Mouse (Mus musculus) frontal cortex, postnatal 14 days (tissue): ENCODE measurements around the gene Stra6.

Experiments
- DNase-seq, 2 experiments: peaks; one replicate each; pipeline ENCODE4 v3.0.0; 2022; ENCODE audit warnings: low spot score in 2 of 2

Stra6 gene

DNA sequence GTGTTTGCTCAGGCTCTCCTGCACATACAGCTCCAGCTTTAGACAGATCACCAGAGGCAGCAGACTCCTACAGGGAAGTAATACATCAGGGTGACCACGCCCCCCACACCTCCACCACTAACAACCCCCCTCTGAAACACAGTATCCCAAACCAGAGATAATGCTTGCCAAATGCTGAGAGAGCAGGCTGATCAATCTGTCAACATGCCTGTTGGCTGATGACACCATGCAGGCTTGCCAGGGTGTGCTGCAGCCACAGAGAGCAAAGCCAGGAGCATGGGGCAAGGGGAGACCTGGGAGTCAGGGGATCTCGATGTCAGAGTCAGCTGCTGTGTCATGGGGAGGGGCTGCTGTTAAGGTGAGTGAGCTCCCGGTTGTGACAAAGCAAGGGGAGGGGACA, at the start of gene Stra6:
Gene Stra6 (plus strand): TSS at position 258 of the 400 bp plus-strand sequence.
- DNase-seq: no peak

DNA sequence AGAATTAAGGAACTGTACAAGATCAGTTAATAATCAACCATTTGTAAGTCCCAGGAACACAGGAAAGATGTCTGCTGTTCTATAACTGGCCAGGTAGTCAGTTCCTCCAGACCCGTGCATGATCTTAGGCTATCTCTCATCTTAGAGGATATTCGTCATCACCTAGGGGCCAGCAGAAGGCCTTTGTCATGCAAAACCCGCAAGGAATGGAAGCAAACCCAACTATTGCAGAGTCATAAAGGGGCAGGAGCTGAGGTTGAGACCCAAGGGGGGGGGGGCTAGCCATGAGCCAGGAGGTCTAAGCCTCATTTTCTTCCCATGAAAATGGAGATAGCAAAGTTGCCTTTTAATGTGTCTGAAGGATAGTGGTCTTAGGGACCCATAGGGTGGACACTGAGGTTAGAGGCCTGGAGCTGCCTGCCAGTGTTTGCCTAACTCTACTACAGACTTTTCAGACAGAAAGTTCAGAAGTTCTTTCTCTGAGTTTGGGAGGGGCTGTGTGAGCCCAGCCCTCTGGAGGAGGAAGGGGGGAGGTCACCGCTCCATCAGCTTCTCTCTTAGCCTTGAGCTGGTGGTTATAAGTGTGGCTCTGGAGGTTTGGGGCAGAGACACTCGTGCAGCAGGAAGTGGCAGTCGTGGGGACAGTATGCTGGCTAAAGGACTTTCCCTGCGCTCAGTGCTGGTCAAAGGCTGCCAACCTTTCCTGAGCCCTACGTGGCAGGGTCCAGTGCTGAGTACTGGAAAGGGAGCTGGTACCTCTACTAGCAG, 49.0 kb upstream of the Stra6 start:
- no peak for DNase-seq

GRCm38 (mm10) chr9:58015856-58016255, 47.7 kb upstream of the Stra6 start:
- no peak for DNase-seq

GRCm38 (mm10) chr9:58016962-58017361, 46.6 kb upstream of the Stra6 start:
- DNase-seq: no peak

DNA sequence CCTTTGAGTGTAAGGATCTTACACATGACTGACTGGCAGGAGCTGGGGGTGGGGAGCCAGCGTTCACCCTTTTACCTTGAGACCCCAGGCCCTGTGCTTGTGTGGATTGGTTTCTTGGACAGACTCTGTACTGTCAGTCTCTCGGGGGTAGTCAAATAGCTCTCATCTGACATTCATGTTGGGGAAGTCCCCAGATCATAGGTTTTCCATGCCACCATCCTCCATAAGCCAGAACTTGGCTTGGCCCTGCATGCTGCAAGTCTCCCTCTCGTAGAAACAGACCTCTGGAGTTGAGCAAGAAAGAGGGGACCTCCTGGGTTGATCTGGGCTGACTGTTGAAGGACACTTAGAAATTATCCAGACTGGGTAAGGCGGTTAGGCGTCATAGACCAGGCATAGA, 45.2 kb upstream of the Stra6 start:
- DNase-seq: no peak

- DNase-seq: no peak
Measured at GRCm38 (mm10) chr9:58025995-58026394, 37.6 kb upstream of the Stra6 start.

GRCm38 (mm10) chr9:58027426-58028180, 36.0 kb upstream of the Stra6 start:
- DNase-seq: no peak

- no peak for DNase-seq
Measured at GRCm38 (mm10) chr9:58028841-58029240, 34.7 kb upstream of the Stra6 start.

DNA sequence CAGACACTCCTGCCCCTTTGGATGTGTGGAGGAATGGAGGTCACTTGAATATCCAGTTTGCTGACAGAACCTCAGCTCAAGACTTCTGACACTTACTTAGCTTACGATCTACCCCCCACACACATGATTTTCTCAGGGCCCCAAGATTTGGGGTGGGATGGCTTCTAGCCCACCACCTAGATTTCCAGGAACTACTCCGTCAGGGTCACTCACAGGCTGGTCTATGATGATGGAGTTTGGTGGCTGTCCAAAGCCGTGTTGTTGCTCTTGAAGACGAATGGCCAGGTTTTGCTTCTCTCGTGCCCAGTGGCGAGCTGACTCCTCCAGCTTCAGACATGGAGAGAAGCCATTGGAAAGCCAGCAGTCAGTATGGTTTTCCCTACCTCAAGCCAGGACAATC, 34.0 kb upstream of the Stra6 start:
- no peak for DNase-seq

DNA sequence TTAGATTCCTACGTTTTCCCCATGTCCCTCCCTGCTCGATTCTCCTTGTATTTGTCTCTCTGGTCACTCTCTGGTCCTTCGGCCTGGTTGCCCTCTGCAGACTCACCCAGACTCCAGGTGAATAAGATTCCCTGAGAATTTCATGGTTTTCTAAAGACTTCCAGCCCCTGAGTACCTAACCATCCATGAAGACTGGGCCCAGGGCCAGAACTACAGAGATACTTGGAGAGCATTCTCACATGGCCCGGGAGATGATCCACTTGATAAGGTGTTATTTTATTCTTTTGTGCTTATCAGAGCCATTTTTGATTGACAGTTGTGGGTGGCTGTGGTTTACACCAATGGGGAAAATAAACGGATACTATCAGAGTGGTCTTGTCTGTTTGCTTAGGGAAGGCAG, 31.7 kb upstream of the Stra6 start:
- no peak for DNase-seq

GRCm38 (mm10) chr9:58035519-58035918, 28.1 kb upstream of the Stra6 start:
- no peak for DNase-seq

DNA sequence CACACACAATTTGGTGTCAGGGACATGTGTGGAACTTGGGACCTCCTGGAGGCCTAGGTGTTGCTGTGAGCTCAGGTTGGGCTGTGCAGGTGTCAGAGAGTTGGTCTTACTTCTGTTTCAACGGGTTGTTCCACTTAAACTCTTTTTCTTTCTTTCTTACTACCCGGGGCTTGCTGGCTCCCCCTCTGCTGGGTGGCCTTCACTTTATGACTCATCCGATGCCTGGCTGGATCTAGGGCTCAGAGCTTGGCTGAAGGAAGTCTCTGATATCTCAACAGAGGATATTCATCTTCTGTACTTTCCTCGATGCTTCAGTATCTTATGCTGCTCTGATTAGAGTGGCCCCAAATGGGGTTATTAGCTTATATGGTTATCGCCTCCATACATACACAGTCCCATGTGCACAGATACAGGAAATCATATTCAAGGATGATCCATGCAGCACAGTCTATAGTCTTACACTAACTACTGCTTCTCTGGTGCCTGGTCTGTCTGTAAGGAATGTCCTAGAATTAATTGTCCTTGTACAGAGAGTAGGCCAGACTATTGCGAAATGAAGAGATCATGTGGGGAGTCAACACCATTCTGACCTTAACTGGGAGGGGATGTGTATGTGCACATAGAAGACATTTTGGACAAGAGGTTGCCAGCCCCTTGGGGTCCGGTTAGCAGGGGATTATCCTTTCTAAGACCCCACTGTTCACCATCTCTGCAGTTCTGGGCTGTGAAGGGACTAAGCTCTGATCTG, 27.5 kb upstream of the Stra6 start:
- DNase-seq: no peak

- DNase-seq: no peak
Measured at GRCm38 (mm10) chr9:58036961-58037360, 26.6 kb upstream of the Stra6 start.

GRCm38 (mm10) chr9:58038500-58039168, 25.0 kb upstream of the Stra6 start:
- DNase-seq: peak in 1 of 2 experiments; percentile 72

- no peak for DNase-seq
Measured at GRCm38 (mm10) chr9:58040977-58041376, 22.6 kb upstream of the Stra6 start.

DNA sequence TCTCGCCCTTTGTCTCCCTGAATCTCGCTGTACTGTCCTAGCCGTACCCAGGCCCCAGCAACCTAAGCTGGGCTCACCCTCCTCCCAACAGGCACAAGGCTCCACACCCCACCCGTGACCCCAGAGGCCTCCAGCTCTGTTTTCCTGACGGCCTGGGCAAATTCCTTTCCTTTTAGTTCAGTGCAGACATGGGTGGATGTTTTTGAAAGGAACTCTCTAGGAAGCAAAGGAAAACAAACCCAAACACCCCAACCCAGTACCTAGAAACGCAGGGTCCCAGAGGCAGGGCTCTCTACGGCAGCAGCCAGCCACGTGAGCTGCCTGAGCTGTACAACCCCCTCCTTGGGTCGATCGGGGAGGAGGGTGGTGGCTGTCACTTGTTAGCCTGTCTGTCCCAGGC, 21.2 kb upstream of the Stra6 start:
- no peak for DNase-seq

GRCm38 (mm10) chr9:58043496-58044017, 20.0 kb upstream of the Stra6 start:
- no peak for DNase-seq

GRCm38 (mm10) chr9:58044828-58045227, 18.8 kb upstream of the Stra6 start:
- DNase-seq: no peak

GRCm38 (mm10) chr9:58045646-58046045, 17.9 kb upstream of the Stra6 start:
- DNase-seq: no peak

DNA sequence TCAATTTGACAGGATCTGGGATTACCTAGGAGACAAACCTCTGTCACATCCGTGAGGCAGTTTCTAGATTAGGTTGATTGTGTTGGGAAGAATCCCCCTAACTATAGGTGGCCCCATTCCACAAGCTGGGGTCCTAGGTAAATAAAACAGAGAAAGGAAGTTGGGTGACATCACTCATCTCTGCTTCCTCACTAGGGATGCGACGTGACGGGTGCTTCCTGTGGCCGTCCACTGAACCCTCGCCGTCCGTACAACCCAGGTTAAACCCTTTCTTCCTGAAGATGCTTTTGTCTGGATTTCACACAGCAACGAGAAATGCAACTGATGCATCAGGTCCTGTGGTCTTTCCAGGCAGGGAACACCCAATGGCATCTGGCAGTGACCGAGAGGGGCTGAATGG, 16.5 kb upstream of the Stra6 start:
- DNase-seq: no peak

DNA sequence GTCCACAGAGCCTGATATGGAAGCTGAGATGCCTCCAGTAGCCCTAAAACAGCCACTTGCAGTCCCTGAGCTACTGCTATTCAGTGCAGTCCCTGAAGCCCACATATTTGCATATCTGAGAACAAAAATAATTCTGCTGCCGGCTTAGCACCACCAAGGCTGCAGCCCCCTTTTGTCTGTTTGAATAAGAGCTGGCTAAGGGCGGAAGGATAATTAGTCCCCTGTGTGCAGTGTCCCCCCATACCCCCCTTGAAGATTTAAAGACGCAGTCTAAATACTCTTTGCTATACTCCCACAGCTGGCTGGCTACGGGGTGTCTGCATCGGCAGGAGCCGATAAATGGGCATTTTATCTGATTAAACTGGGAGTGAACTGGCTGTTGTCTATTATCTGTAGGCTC, 15.0 kb upstream of the Stra6 start:
- DNase-seq: no peak

- DNase-seq: no peak
Measured at GRCm38 (mm10) chr9:58049186-58049585, 14.4 kb upstream of the Stra6 start.
